Mouse (Mus musculus) limb, embryonic 14.5 days (tissue): ENCODE data around the gene Hus1. TPM values are rescaled to one million over a fixed set of nuclear protein-coding genes. Genes with fewer than 3 reads are reported as not detected.
A peak's percentile ranks its signal among the peaks of the same experiment; 100 is the strongest.

Experiments used
- ATAC-seq: fragments of 200-750 bp; cut with Nextera tagmentation; 2 replicates; pipeline ENCODE4 v1.8.0; 2017; ENCODE audit warnings: low read depth, moderate number of reproducible peaks, moderate TSS enrichment; ENCODE audit not compliant: low FRiP score
- DNase-seq: peaks from one replicate; pipeline ENCODE4 v3.0.0-alpha.2; 2015; ENCODE audit warnings: low spot score
- H3K27ac ChIP-seq: fragments of 300-500 bp; sonication (generic); replicated peaks from 2 replicates; pipeline ENCODE4 v1.5.1; 2014; ENCODE audit warnings: low read depth, mild to moderate bottlenecking, low read length, moderate library complexity, mixed read lengths
- H3K27me3 ChIP-seq: fragments of 300-500 bp; sonication (generic); 2 replicates; pipeline ENCODE4 v1.6.1; 2014; ENCODE audit warnings: low read length, mixed read lengths; ENCODE audit not compliant: control insufficient read depth, insufficient read depth
- H3K36me3 ChIP-seq: fragments of 300-500 bp; sonication (generic); 2 replicates; pipeline ENCODE4 v1.6.1; 2014; ENCODE audit warnings: mild to moderate bottlenecking, low read length, moderate library complexity, mixed read lengths; ENCODE audit not compliant: control insufficient read depth, insufficient read depth
- H3K4me1 ChIP-seq: fragments of 300-500 bp; sonication (generic); 2 replicates; pipeline ENCODE4 v1.6.1; 2014; ENCODE audit warnings: antibody characterized with exemption, low read length, mixed read lengths; ENCODE audit not compliant: control insufficient read depth, insufficient read depth
- H3K4me2 ChIP-seq: fragments of 300-500 bp; sonication (generic); replicated peaks from 2 replicates; pipeline ENCODE4 v1.6.1; 2014; ENCODE audit warnings: low read depth, mild to moderate bottlenecking, low read length, moderate library complexity; ENCODE audit not compliant: severe bottlenecking
- H3K4me3 ChIP-seq: fragments of 300-500 bp; sonication (generic); replicated peaks from 2 replicates; pipeline ENCODE4 v1.5.1; 2014; ENCODE audit warnings: low read length
- H3K9ac ChIP-seq: fragments of 300-500 bp; sonication (generic); 2 replicates; pipeline ENCODE4 v1.6.1; 2014; ENCODE audit warnings: mild to moderate bottlenecking, low read depth, low read length, moderate library complexity; ENCODE audit not compliant: severe bottlenecking
- H3K9me3 ChIP-seq: fragments of 300-500 bp; sonication (generic); 2 replicates; pipeline ENCODE4 v1.6.1; 2016; ENCODE audit warnings: low read length; ENCODE audit not compliant: control insufficient read depth
- POLR2A ChIP-seq: fragments of 200-500 bp; IDR thresholded peaks from 2 replicates; pipeline ENCODE4 v1.8.0; 2012; ENCODE audit warnings: inconsistent platforms, mild to moderate bottlenecking, moderate library complexity, borderline replicate concordance; ENCODE audit not compliant: insufficient read depth, insufficient read length; ENCODE audit errors: extremely low read depth
- WGBS: fragments of 180-500 bp; shearing (Covaris S2); extraction: QIAGEN DNeasy Blood & Tissue Kit; methylation state at CpG from one replicate; pipeline ENCODE4 v1.1.7; 2014; 5-methylcytosine and 5-hydroxymethylcytosine counted together
- polyA plus RNA-seq, 2 experiments: library from polyadenylated mRNA; depleted of rRNA in 1 of 2; stranded (reverse) in 1 of 2; unstranded in 1 of 2; fragments of >200 nt; fragmentation: Nextera tagmentation in 1 of 2; extraction: Ambion mirVana in 1 of 2; gene quantifications; 2 replicates each; pipeline versions ENCODE4 v1.2.1 to v1.2.3; 2012 to 2014

Gene Hus1
- polyA plus RNA-seq, 2 experiments, result 11.9 to 17.0 TPM

GRCm38 (mm10) chr11:8955678-8956077 is 55.3 kb downstream of the Hus1 start:
- H3K36me3 ChIP-seq, result no peaks in the 10 kb centered on the region
- no peak for TF ChIP-seq POLR2A
- H3K4me3 ChIP-seq, result no peak overlapping the region
- peaks cover 6% of the 10 kb centered on the region for H3K4me1 ChIP-seq
- no peak overlapping the region for H3K27ac ChIP-seq
- H3K9ac ChIP-seq, result no peak overlapping the region
- 3% methylated on average over 1 of the region's 1 CpGs for WGBS
- H3K4me2 ChIP-seq, result no peak overlapping the region
- H3K9me3 ChIP-seq, result no peaks in the 10 kb centered on the region
- peak; percentile 70 for DNase-seq
- no peaks in the 10 kb centered on the region for H3K27me3 ChIP-seq
- ATAC-seq, result no peak

DNA sequence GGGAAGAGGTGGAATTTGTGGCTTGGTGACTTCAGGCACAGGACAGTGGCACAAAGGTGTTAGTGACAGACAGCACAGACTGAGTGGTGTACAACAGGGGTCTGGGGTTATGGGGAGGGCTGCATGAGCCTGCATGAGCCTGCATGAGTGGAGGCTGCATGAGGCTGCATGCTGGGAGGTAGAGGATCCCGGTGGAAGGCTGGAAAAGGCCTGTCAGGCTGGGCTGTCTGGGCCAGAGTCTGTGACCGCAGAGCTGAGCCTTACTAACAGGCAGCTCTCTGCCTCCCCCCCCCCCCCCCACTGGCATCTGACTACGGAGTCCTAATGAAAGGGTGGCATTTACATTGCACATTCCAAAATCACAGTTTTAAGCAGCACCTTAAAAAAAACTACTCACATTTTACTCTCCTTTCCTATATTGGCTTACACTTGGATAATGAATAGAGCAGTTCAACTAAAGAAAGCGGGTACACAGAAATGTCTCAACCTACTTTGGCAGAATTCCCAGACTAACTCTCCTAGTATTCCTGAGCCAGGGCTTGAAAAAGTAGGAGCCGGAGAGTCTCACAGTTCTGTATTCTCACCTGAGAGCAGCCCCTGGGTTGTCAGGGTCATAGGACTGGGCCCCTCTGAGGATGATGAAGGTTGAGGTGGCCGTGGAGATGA is 61.1 kb downstream of the Hus1 start:
- ATAC-seq (peak; percentile 80), DNase-seq (peak; percentile 85)
- Histone ChIP-seq H3K27me3 (no peaks in the 10 kb centered on the region), H3K9me3 (no peaks in the 10 kb centered on the region), H3K4me1 (peaks cover 17% of the 10 kb centered on the region; the same call in 1 of the 2 replicates), H3K27ac (peak overlapping the region; percentile 90), H3K36me3 (no peaks in the 10 kb centered on the region), H3K4me2 (no peak overlapping the region), H3K4me3 (no peak overlapping the region), H3K9ac (no peak overlapping the region)
- 49% methylated on average over 6 of the region's 6 CpGs for WGBS
- no peak for TF ChIP-seq POLR2A

GRCm38 (mm10) chr11:8948871-8949270 is 62.1 kb downstream of the Hus1 start:
- Histone ChIP-seq H3K4me2 (no peak overlapping the region), H3K27ac (peak overlapping the region; percentile 90), H3K36me3 (no peaks in the 10 kb centered on the region), H3K4me3 (no peak overlapping the region), H3K4me1 (peaks cover 17% of the 10 kb centered on the region; the same call in 1 of the 2 replicates), H3K27me3 (no peaks in the 10 kb centered on the region), H3K9ac (no peak overlapping the region), H3K9me3 (no peaks in the 10 kb centered on the region)
- ATAC-seq (no peak), DNase-seq (no peak)
- WGBS, result 61% methylated on average over 3 of the region's 3 CpGs
- no peak for TF ChIP-seq POLR2A

GRCm38 (mm10) chr11:8944114-8944513 is 66.9 kb downstream of the Hus1 start:
- ATAC-seq, result no peak
- H3K9me3 ChIP-seq, result no peaks in the 10 kb centered on the region
- WGBS, result 75% methylated on average over 4 of the region's 4 CpGs
- no peak for DNase-seq
- H3K27me3 ChIP-seq, result no peaks in the 10 kb centered on the region
- no peaks in the 10 kb centered on the region for H3K36me3 ChIP-seq
- no peak overlapping the region for H3K4me3 ChIP-seq
- no peak for TF ChIP-seq POLR2A
- H3K4me2 ChIP-seq, result no peak overlapping the region
- H3K4me1 ChIP-seq, result 0 out of 2 replicates have a peak, but pooled peaks cover 6% of the 10 kb centered on the region
- H3K27ac ChIP-seq, result no peak overlapping the region
- no peak overlapping the region for H3K9ac ChIP-seq

Other genes starting within 250 kb of the Hus1 start
- 0.11 and 0.15 TPM in 2 replicates for gene Pkd1l1, start 37.9 kb downstream of the Hus1 start, polyA plus RNA-seq (2012; rRNA removed)
- gene Pkd1l1, start 37.9 kb downstream of the Hus1 start, polyA plus RNA-seq (2014; fragmentation: Nextera tagmentation; extraction: Ambion mirVana), result 0.04 and 0.10 TPM in 2 replicates
- gene Gm11992, start 37.4 kb upstream of the Hus1 start, polyA plus RNA-seq (2012; rRNA removed), result 0.05 and 0.18 TPM in 2 replicates
- gene Gm11992, start 37.4 kb upstream of the Hus1 start, polyA plus RNA-seq (2014; fragmentation: Nextera tagmentation; extraction: Ambion mirVana), result 0.19 and 0.21 TPM in 2 replicates
- not detected in 2 replicates for gene Sun3, start 37.8 kb upstream of the Hus1 start, polyA plus RNA-seq (2012; rRNA removed)
- not detected in 2 replicates for gene Sun3, start 37.8 kb upstream of the Hus1 start, polyA plus RNA-seq (2014; fragmentation: Nextera tagmentation; extraction: Ambion mirVana)
- gene Upp1, start 106.9 kb upstream of the Hus1 start, polyA plus RNA-seq (2012; rRNA removed), result 5.6 and 6.1 TPM in 2 replicates
- gene Upp1, start 106.9 kb upstream of the Hus1 start, polyA plus RNA-seq (2014; fragmentation: Nextera tagmentation; extraction: Ambion mirVana), result 4.8 and 5.2 TPM in 2 replicates
- gene Abca13, start 180.8 kb upstream of the Hus1 start, polyA plus RNA-seq (2012; rRNA removed), result 0.01 and 0.03 TPM in 2 replicates
- gene Abca13, start 180.8 kb upstream of the Hus1 start, polyA plus RNA-seq (2014; fragmentation: Nextera tagmentation; extraction: Ambion mirVana), result 0.01 TPM in 1 of 2 replicates, not detected in the other